Mouse (Mus musculus): ENCODE data around the gene Lipa.

Lipa gene

DNA sequence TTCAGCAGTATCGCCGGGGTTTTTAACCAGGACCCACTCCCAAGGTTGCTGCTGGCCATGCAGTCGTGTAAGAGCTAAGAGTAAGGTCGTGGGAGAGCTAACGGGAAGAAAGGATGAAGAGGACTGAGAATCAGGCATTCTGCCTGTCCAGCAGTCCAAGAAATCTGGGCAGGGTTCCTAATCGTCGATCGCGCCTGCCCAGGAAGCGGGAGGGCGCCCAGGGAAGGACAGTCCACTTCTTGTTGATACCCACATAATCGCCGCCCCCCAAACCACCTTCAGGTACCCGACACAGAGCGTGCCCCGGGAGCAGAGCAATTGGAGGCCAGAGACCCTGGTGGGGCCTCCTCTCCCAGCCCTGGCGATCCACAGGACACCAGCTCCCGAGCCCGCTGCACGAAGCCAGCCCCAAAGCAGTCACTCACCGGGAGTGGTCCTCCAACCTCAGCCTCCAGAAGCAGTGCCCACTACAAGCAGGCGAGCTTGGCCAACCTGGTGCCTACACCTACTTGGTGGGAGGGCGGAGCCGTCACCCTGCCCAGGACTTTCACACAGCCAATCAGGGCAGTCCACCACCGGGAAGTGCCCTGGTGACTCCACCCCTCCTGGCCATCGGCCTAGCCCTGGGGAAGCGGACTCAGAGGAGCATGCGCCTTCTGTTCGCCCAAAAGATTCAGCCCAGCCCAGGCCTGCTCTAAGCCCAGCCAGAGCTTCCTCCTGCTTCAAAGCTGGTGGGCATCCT, at the start of gene Lipa:
Lipa (minus strand) TSS at position 534 of the 742 bp plus-strand sequence.
- peak; percentile 96 to 98 for DNase-seq

DNA sequence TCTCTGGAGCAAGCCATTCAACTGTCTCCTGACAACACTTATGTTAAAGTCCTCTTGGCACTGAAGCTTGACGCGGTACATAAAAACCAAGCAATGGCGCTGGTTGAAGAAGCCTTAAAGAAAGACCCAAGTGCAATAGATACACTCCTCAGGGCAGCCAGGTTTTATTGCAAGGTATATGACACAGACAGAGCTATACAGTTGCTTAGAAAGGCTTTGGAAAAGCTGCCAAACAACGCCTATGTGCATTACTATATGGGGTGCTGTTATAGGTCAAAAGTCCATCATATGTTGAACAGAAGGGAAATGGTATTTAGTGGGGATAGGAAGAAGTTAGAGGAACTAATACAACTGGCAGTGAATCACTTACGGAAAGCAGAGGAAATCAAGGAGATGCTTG, 46.4 kb upstream of the Lipa start:
- DNase-seq = no peak

DNA sequence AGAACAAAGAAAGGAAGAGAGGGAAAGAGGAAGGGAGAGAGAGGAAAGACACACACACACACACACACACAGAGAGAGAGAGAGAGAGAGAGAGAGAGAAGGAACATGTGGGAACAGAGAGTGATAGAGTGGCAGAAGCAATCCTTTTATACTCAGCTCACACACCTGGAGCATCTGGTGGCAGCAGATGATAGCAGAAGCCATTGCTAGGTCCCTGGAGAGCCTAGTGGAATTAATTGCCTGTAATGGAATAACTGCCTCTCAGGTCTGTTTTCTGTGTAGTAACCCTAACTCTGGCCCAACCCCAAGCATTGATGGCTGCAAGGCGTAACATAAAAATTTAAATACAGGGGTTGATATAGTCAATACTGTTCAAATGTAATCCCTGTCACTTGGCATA, 43.8 kb upstream of the Lipa start:
- no peak for DNase-seq

DNA sequence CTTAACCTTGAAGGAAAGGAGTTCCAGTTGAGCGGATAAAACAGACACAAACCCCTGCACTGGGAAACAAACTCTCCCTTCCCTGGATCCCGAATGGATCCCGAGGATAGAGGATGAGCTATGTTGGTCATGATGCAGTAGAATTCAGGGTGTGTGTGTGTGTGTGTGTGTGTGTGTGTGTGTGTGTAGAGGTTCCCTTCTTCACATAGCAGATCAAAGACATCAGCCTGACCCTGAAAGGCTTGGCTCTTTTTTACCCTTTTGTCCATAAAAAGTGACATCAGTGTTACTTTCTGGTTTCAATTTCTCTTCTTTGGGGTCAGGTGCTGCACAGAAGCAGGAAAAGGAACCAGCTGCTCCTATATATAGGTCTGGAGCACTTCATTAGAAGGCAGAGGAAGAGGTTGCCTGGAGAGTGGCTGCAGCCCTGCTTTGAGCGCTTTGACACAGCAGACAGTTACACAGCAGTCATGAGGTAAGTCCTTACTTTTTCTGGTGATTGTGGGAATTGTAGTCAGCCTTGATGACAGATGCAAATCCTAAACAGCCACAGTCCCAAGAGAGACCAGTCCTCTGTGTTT, 42.7 kb upstream of the Lipa start:
- DNase-seq = no peak

DNA sequence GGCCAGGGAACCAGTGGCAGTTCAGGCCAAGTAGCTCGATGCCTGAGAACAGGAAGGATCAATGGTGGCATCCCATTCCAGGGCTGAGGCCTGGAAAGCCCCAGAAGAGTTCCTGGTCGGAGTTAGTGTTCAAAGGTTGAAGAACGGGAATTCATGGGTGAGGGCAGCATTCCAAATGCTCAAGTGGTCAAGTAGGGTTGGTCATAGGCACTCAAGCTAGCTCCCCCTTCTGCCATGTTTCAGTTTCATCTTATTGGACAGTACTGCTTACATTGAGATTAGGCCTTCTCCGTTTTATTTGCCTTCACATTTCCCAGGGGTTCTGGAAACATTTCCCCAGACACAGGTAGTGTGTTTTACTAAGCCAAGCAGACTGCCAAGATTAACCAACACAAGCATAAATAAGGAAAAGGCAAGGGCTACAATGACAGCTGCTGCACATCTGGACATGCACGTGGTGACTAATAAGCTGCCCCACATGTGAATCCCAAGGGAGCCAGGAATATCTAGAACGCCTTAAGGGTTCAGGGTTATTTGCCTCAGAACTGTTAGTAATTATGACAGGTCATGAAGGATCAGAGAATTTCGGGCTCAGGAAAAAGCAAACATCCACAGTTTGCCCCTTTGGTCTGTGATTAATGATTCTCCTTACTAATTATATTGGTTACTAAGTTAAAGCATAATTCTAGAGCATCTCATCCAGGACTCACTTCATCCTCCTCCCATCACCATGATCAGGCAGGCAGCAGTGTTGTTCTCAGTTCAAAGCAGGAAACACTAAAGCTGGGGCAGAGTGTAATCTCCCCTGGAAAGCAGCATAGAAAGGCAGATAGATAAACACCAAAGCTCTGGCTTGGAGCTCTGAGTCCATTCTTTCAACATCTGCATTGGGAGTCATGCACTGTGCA, 42.0 kb upstream of the Lipa start:
- peak; percentile 27 to 42 for DNase-seq

DNA sequence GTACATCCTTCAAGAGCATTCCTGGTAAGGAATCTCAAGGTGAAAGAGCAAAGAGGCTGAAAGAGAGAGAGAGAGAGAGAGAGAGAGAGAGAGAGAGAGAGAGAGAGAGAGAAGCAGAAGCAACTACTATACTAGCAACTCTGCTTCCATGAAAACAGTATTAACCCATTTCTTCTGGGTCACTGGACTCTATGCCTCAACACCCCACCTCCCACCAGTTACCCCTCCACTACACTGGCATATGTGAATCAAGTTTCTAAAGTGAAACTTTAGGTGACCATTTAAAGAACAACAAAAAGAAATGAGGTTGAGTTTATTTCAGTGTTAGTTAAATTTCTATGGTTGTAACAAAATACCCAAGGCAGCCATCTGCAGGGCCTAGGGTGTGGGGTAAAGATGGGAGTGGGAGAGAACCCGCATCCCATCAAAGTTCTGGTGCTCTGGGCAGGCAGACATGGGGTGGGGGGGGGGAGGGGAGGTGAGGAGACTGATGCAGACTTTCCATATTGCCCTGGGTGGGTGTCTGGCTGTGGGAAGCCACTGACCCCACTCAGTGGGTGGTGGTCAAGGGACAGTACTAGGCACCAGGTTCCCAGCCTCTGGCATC, 39.0 kb upstream of the Lipa start:
- no peak for DNase-seq

DNA sequence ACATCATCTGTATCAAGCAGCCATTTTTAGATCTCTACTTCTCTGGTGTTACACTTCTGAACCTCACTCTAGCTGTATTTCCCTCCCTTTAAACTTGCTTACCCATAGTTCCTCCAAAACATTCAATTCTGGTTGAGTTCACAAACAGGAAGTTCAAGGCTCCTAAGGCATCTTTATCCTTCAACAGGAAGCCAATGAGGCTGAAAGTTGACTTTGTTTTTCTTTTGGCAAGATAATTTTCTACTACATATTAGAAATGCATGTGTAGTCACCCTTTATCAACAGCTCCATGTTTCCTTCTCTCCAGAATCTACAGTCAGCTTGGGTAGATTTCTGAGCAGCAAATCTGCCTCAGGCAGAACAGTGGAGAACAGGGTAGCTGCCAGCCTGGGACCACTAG, 35.3 kb upstream of the Lipa start:
- no peak for DNase-seq

DNA sequence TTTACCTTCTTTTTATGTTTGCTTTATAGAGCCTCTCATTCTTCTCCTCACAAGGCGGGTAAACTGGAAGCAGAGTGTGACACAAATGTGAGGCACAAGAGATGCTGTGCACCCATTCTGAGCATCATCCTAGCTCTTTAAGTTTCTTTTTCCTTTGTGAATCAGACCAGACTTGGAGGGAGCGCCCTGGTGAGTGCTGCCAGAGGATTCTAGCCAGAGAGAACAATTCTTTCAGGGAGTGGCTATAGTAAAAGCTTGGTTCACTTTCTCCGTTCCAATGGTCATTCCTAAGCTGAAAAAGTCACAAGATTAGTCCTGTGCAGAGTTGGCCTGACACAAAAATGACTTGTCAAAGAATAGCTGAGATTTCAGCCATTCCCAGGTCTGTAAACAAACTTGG, 29.3 kb upstream of the Lipa start:
- DNase-seq = no peak

DNA sequence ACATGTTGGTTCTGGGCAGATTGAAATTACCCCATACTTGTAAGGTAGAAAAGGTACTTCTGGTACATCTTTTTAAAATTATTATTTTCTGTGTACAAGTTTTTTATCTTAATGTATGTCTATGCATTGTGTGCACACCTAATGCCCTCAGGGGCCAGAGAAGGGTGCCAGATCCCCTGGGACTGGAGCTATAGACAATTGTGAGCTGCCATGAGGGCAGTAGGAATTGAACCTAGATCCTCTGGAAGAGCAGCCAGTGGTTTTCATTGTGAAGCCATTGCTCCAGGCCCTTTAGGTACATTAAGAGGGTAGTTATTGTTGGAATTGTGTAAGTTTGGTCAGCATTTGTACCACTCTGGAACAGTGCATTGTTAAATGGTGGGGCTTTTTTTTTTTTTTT, 26.8 kb upstream of the Lipa start:
- DNase-seq = no peak

DNA sequence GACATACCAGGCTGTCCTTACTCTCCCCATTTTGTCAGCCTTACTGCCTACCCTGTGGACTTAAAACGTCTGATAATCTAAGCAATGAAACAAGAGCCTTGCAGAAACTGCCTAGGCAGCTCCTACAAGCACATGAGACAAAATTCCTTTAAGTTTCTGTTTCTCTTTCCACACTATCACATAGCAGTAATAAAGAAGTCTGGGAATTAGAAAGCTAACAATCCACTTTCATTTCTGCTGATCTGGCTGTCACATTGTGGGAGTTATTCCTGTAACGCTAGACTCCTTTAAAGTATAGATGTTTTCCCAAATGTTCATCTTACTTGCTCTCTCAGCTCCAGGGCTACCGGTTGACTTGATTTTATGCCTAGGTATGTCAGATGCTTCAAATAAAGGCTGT, 26.2 kb upstream of the Lipa start:
- DNase-seq = no peak

DNA sequence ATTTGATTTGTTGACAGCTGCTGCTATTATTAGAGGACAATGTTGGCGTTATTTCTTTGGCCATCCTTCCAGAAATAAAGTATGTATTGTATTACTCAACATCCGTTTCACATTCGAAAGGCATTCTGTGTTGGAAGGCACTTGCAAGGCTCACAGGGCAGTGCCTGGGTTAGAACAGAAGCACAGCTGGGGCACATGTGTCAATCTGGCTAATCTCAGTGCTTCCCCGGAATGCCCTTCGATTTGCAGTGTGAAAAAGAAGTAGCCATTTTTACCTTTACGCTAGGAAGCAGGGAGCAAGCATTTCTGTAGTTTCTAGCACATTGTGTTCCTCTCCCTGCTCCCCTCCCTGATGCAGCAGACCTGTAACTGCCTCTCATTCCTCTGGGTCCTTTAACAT, 25.7 kb upstream of the Lipa start:
- DNase-seq = peak; percentile 22 to 62

DNA sequence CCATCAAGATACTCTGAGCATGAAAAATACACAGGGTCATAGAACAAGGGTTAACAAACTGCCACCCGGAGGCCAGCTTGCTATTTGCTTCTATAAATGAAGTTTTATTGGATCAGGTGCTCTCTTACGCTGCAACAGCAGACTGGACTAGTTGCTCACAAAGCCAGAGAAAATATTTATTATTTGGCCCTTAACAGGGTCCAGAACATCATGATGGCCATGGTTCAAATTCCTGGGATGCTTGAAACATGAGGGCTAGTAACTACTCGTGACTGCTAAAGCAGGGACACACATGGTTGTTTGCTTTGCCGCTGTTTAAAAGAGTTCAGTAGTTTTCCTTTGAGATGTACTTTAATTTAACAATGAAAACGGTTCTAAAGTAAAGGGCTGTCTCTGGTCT, 24.7 kb upstream of the Lipa start:
- peak in 1 of 2 experiments; percentile 24 for DNase-seq

DNA sequence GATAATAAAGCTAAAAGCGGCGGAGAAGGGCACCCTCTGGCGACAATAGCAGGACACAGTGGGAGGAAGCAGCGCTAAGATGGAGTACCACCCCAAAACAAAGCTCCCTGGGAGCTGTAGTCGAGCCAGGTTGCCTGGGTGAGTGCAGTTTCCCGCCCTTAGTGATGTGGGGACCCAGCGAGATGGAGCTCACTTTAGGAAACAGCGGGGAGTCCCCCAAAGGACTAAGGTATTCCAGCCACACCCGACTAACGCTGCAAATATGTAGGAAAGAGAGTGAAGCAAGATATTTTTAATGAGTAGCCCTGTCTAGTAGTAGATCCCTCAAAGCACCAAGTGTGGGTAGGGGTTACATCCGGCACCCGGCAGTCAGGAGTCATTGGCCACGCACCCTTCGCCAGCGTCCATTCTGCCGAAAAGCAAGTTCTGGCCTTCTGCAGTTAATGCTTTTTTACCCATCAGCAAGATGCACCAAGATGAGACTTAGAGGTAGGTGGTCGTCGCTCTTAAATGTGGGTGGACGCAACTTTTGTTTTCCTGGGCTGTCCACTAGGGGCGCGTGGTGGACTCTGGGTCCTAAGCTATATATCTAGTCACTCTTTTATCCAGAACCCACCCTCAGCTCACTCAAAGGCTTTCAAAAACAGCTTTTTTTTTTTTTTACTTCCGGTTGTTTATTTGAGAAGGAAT, 23.4 kb upstream of the Lipa start, which contains the start of gene Ifit2:
Ifit2 (plus strand) TSS at position 161 of the 690 bp plus-strand sequence.
- peak; percentile 77 to 78 for DNase-seq

DNA sequence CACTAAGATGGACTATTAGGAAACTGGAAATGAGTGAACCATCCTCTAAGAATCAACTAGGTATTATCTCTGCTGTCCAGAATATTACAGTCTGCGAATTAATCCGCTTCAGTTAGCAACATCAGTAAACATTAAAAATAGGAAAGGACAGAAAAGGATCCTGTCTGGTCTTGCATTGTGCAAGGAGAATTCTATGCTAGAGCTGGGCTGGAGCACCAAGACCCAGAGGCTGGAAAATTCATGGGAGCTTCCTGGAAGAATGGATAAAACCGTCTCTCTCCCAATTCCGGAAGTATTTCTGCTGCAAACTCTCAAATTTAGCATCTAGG, 22.9 kb upstream of the Lipa start:
- no peak for DNase-seq

DNA sequence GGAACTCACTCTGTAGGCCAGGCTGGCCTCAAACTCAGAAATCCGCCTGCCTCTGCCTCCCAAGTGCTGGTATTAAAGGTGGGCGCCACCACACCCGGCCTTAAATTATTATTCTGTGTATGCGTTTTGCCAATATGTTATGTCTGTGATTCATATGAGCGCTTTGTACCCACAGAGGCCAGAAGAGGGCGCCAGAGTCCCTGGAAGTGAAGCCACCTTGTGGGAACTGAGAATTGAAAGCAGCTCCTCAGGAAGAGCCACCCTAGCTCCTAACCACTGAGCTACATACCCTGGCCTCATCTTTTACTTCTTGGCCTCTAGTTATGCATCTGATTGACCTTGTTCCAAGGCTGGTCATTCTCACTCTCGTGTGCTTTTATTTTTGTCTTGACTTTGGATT, 20.7 kb upstream of the Lipa start:
- DNase-seq = peak; percentile 78 to 88

DNA sequence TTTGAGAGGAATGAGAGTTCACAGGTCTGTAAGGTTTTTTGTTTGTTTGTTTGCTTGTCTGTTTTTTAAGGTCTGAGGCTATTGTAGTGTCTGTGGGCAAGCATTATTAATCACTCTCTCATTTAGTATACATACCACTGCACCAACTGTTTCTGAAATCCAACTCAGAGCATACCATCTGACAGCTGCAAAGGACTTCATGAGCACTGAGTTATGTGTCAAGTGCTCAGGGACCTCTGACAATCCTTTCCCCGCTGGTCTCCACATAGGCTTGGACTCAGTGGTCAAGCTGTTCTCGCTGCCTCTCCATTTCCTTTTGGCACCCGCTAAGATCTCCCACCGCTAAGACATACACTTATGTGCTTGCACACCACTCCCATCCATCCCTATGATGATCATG, 18.9 kb upstream of the Lipa start:
- DNase-seq = no peak

DNA sequence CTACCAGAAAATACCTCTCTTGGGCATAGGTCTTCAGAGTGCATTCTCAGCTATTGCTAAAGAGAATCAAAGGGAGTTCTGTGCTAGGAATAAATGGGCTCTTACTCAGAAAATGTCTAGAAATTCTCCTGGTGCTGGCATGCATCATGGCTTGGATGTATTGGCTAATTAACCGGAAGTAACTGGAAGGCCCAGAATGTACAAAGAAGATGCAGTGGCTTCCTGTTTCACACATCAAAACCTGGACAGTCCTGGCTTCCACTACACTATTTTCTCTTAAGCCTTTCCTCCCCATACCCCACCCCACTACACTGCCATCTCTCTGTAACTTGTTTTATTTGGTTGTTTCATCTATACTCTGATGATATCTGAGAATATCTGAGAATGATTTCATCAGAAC, 12.1 kb upstream of the Lipa start:
- no peak for DNase-seq

DNA sequence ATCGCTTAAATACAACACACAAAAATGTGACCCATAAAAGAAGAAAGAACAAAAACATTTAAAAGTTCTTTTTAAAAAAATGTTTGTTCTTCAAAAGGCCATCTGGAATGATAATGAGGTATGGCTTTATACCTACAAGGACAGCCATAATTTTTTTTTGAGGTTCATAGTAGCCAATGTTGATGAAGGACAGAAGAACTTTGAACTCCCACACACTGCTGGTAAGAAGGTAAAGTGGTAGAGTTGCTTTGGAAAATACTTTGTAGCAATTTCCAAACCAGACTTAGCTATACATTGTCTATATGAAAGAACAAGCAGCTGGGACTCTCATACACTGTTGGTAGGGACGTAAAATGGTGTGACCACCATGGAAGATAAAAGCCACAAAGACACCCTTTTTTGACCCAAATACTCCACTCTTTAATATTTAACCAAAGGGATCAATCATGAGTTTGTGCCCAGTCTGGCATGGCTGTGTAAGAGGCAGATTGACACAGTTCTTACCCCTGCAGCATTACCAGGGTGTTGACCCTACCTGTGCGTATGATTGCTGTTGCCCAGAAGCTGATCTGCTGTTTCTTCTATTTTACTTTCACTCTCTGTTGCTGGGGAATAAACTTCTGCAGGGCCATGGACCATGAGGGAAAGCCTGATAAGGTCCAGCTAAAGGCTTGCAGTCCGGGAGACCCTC, 4.9 kb upstream of the Lipa start:
- DNase-seq = no peak

DNA sequence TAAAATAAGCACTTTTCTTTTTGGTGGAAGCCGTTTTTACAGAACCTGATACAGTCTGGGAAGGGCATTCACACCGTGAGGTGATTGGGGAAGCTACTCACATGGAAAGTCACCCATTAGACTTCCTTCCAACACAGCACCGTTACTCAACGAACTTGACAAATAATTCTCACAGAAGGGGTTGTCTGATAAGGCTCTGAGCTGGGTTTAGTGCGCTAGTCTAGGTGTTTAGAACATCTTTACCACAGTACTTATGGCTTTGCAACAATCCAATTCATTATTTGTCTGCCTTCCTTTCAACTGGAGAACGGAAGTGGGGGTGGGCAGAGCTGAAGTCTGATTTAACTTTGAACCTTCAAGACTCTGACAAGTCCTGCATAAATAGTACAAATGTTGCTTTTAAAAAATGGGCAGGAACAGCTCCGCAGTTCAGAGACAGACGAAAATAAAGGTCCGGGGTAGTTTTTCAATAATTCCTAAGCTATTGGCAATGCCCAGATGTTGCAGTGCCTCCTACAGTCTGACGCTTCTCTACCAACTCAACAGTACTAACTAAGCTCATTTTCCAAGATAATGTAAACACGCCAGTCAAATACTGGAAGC, 852 bp downstream of the Lipa start:
- DNase-seq = no peak

DNA sequence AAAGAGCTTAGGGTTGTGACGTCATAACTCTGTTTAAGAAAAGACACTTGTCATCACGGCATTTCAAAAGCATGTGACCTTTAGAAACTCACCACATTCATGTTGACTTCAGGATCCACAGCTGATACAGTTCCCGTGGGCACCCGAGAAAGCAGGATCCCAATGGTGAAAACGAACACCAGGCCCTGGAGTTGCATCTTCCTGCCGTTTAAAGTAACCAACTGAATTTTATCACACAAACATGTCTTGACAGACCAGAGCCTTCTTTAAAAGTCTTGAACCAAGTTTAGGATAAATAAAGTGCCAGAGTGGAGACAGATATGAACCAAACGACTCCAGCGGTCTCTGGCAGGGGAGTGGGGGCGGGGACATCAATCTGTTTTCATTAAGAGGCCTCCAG, 2.6 kb downstream of the Lipa start:
- no peak for DNase-seq

DNA sequence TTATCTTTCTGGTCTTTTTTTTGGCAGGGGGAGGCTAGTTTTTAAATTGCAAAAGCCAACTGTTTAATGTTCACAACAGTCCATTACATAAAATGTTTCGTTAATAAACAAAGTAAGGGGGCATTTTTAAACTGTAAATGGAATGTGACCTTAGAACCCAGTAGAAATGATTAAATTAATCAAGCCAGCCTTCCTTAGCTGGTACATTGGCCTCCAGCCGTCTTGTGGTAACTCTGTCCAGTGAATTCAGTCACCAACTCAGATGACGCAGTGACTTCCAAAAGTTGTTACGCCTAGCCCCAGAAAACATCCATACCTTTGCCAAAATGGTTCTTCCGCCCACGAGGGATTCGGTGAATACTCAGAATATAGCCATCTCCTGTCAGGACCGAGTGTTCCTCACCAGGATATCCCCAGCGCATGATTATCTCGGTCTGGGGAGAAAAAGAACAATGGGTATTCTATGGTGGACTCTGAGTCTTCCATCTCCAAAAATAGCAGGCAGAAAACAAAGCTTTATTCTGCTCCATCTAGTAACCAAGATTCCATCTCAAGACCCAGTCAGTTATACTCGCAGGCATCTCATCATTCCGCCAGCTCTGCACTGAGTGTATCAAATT, 4.1 kb downstream of the Lipa start:
- no peak for DNase-seq

All from lung, postnatal 4 days (tissue).